Mouse (Mus musculus): ENCODE data around the gene Pnliprp2.

The Pnliprp2 gene

DNA sequence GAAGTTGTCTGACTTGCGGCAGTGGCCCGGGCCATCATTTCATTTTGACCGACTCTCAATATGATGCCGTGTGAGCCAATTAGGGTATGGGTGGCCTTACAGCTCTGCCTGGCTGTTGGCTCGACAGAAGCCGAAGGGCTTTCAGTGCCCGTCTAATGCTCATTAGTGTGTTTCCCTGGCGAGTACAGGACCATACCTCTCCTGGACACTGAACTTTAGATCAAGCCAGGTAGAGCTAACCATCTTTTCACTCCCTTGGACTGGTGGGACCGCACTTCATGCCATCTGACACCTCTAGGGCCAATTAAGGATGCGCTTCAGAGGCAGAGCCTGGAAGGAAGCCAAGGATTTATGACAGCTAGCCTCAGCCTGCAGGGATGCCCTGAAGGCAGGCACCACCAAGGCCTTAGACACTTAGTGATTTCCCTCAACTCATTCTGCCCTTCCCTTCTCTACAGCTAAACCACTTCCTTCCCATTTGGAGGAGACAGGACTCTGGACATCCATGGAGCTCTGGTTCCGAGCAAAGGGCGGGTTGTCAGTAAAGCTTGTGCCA is 35.7 kb downstream of the Pnliprp2 start:
- no peak for DNase-seq (ENCODE audit: low spot score)

- DNase-seq (ENCODE audit: low spot score), result no peak
Measured at GRCm38 (mm10) chr19:58805191-58805779, 45.8 kb downstream of the Pnliprp2 start.

DNA sequence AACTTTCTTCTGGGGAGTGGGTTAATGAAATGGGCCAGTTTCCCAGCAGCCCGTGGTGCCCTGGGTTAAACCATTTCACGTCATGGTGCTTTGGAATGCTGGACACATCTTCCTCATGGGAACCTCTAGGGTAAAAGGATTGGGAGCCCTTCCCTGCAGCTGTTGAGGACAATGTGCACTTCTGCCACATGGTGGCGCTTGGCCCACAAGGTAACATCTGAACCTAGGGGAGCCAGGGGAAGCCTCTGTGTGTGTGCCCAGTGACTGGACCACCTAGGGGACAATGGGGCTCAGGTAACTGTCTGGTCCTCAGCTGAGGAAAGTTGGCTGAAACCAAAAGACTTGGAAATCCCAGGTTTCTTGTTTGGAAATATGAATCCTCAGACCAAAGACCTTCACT is 46.8 kb downstream of the Pnliprp2 start:
- peak; percentile 86 for DNase-seq (ENCODE audit: low spot score)

DNA sequence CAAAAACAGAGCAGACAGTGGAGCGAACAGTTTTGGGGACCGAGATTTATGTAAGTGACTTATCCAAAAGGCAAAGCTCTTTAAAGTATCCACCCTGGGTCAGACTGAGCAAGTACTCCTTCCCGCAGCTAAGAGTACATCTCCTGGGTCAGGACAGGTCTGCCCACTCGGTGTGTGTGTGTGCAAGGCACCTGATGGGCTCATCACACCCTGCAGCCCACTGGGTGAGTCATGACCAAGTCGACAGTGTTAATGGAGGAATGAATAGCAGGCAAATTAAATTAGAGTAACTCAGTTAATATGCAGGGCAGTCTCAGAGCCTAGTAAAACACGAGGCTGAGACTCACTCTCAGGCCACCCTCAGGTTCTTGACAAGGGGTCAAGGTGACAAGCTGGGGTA is 49.3 kb downstream of the Pnliprp2 start:
- no peak for DNase-seq (ENCODE audit: low spot score)

GRCm38 (mm10) chr19:58810536-58810935 is 51.0 kb downstream of the Pnliprp2 start:
- no peak for DNase-seq (ENCODE audit: low spot score)

GRCm38 (mm10) chr19:58815179-58815922 is 55.8 kb downstream of the Pnliprp2 start:
- DNase-seq (ENCODE audit: low spot score), result no peak

DNA sequence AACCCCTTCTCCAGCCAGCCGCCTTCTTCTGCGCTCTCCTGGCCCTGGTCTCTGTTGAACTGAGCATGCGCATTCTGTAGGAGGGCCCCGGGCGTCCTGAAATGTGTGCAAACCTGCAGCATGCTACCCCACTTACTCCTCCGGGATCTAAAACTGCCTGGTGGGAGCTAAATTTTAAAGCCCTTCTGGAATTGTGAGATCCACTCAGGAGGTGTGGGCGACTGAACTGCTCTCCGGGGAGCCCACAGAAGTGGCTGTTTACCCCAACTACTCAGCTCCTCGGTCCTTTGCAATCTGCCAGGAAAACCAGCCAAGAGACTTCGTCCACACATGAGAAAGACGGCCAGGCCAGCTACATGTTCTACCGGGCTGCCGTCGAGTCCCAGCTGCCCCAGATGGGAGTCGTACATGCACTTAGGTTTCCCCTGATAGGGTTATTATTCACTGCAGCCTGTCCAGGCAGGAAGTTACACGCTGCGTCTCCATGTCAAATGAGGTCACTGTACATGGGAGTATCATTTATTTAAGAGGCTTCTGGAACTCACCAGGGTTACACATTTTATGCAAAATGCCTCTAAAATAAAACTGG is 57.0 kb downstream of the Pnliprp2 start:
- DNase-seq (ENCODE audit: low spot score), result no peak

GRCm38 (mm10) chr19:58817398-58817797 is 57.9 kb downstream of the Pnliprp2 start:
- DNase-seq (ENCODE audit: low spot score), result no peak

GRCm38 (mm10) chr19:58818571-58819415 is 59.3 kb downstream of the Pnliprp2 start:
- no peak for DNase-seq (ENCODE audit: low spot score)

DNA sequence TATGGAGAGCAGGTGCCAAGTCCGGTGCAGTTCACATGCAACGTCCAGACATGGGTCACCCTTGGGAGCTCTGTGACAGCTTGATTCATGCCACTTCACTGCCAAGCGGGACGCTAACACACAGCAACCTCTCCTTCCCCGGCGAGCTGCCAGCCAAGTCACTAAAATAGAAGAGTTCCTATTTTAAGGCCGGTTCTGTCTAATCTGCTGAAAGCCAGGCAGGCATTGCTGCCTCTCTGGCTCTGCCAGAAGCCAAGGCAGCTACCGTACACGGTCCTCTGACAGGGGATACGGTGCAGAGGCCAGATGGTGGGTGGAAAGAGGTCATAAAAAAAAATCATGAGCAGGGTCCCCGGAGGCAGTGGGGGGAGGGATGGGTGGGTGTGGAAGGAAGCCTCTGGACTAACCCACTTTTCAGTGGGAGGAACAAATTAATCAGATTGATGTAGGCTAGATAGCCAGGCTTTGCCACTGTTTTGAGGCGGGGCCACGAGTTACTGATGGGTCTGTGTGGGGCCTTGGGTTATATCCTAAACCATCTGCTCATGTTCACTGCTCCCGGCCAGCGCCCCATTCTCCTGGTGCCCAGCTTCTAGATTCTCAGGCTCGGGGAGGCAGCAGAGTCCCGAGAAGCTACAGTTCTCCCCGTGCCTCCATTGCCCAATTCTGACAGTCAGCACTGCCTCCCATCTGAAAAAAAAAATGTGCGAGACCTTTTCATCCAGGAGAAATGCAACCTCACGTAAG is 63.1 kb downstream of the Pnliprp2 start:
- DNase-seq (ENCODE audit: low spot score), result peak; percentile 99

DNA sequence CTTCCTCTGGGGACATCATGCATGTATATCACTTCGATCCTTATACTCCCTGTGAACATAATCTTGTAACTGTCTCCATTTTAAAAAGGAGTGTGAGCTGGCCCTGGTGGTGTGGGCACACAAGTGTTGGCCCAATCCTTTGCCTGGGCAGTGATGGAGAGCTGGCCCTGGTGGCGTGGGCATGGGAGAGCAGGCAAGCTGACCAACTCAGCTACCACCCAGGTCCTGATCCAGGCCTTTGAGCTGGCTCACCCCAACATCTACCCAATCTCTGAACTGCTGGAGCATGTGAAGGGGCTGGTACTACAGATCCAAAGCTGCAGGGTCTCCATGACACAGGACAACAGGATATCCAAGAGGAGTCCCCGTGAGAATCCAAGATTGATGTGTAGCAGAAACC is 63.8 kb downstream of the Pnliprp2 start:
- DNase-seq (ENCODE audit: low spot score), result no peak

- no peak for DNase-seq (ENCODE audit: low spot score)
Measured at GRCm38 (mm10) chr19:58824316-58824715, 64.8 kb downstream of the Pnliprp2 start.

Data from adipocyte (in vitro differentiated cells).